Mouse (Mus musculus) C2C12 (cell line): ENCODE results near the gene Slc23a4.

Experiments
- CEBPB ChIP-seq: IDR thresholded peaks from one replicate; pipeline ENCODE4 v1.6.1; 2011; ENCODE audit warnings: low read depth, mild to moderate bottlenecking, control low read depth, moderate library complexity
- CTCF ChIP-seq: IDR thresholded peaks from one replicate; pipeline ENCODE4 v1.5.1; 2011; ENCODE audit not compliant: control insufficient read depth, insufficient read depth, insufficient read length
- MAX ChIP-seq: IDR thresholded peaks from one replicate; pipeline ENCODE4 v1.6.1; 2011; ENCODE audit warnings: mild to moderate bottlenecking, control low read depth
- MYOD1 ChIP-seq: IDR thresholded peaks from one replicate; pipeline ENCODE4 v1.6.1; 2011; ENCODE audit warnings: low read depth; ENCODE audit not compliant: control insufficient read depth, insufficient read length
- MYOG ChIP-seq: IDR thresholded peaks from one replicate; pipeline ENCODE4 v1.6.1; 2011; ENCODE audit not compliant: control insufficient read depth, insufficient read length; ENCODE audit errors: extremely low read depth
- USF1 ChIP-seq: IDR thresholded peaks from one replicate; pipeline ENCODE4 v1.6.1; 2011; ENCODE audit warnings: low read depth, mild to moderate bottlenecking, control low read depth, moderate library complexity

- TF ChIP-seq CTCF: no peak
- TF ChIP-seq MYOG: no peak
- TF ChIP-seq CEBPB: no peak
- TF ChIP-seq MAX: no peak
- TF ChIP-seq USF1: no peak
- TF ChIP-seq MYOD1: no peak
Observed at GRCm38 (mm10) chr6:34948461-34948860, 39.7 kb downstream of the Slc23a4 start.
